Mouse (Mus musculus) heart, embryonic 11.5 days (tissue): Measurements from ENCODE around the gene Mrps23. TPM values are rescaled to one million over a fixed set of nuclear protein-coding genes. Genes with fewer than 3 reads are reported as not detected.

Source experiments
- ATAC-seq: fragments of 200-750 bp; cut with Nextera tagmentation; replicated peaks from 2 replicates; pipeline ENCODE4 v1.8.0; 2017; ENCODE audit warnings: moderate library complexity; ENCODE audit not compliant: insufficient number of reproducible peaks, low FRiP score, low TSS enrichment
- H3K27ac ChIP-seq: fragments of 300-500 bp; sonication (generic); 2 replicates; pipeline ENCODE4 v1.5.1; 2014; ENCODE audit warnings: mild to moderate bottlenecking, low read depth, low read length
- H3K27me3 ChIP-seq: fragments of 300-500 bp; sonication (generic); 2 replicates; pipeline ENCODE4 v1.6.1; 2014; ENCODE audit warnings: mild to moderate bottlenecking, low read length, mixed read lengths; ENCODE audit not compliant: control insufficient read depth, insufficient read depth
- H3K36me3 ChIP-seq: fragments of 300-500 bp; sonication (generic); 2 replicates; pipeline ENCODE4 v1.6.1; 2014; ENCODE audit warnings: mild to moderate bottlenecking, low read length, moderate library complexity, mixed read lengths; ENCODE audit not compliant: control insufficient read depth, insufficient read depth
- H3K4me1 ChIP-seq: fragments of 300-500 bp; sonication (generic); 2 replicates; pipeline ENCODE4 v1.6.1; 2014; ENCODE audit warnings: low read length; ENCODE audit not compliant: control insufficient read depth, insufficient read depth
- H3K4me2 ChIP-seq: fragments of 300-500 bp; sonication (generic); 2 replicates; pipeline ENCODE4 v1.6.1; 2014; ENCODE audit warnings: mild to moderate bottlenecking, moderate library complexity
- H3K4me3 ChIP-seq: fragments of 300-500 bp; sonication (generic); 2 replicates; pipeline ENCODE4 v1.5.1; 2014; ENCODE audit warnings: low read depth, low read length
- H3K9ac ChIP-seq: fragments of 300-500 bp; sonication (generic); 2 replicates; pipeline ENCODE4 v1.6.1; 2014; ENCODE audit warnings: mild to moderate bottlenecking, low read depth, low read length, moderate library complexity
- H3K9me3 ChIP-seq: fragments of 300-500 bp; sonication (generic); replicated peaks from 2 replicates; pipeline ENCODE4 v1.6.1; 2016; ENCODE audit warnings: low read length; ENCODE audit not compliant: control insufficient read depth
- WGBS: fragments of 180-500 bp; shearing (Covaris S2); extraction: QIAGEN DNeasy Blood & Tissue Kit; methylation state at CpG from one replicate; pipeline ENCODE4 v1.1.7; 2014; ENCODE audit not compliant: insufficient replicate concordance; 5-methylcytosine and 5-hydroxymethylcytosine counted together
- polyA plus RNA-seq: library from polyadenylated mRNA; unstranded; fragments of >200 nt; fragmentation: Nextera tagmentation; extraction: Ambion mirVana; gene quantifications from 2 replicates; pipeline ENCODE4 v1.2.1, GENCODE M21; 2014

The Mrps23 gene
- polyA plus RNA-seq, 1 experiment from 2014 or later: 87.3 TPM

GRCm38 (mm10) chr11:88207697-88208096 lies 3.5 kb downstream of the Mrps23 start:
- Histone ChIP-seq H3K36me3 (peaks cover 11% of the 10 kb centered on the region), H3K9me3 (no peaks in the 10 kb centered on the region)

GRCm38 (mm10) chr11:88211824-88212582 lies 7.8 kb downstream of the Mrps23 start:
- Histone ChIP-seq H3K9ac (no peak overlapping the region), H3K4me2 (no peak overlapping the region), H3K27ac (no peak overlapping the region), H3K9me3 (no peaks in the 10 kb centered on the region), H3K4me1 (peaks cover 16% of the 10 kb centered on the region), H3K27me3 (no peaks in the 10 kb centered on the region), H3K4me3 (no peak overlapping the region), H3K36me3 (peaks cover 11% of the 10 kb centered on the region)
- 79% methylated on average over 5 of the region's 5 CpGs for WGBS
- ATAC-seq: no peak

More at GRCm38 (mm10) chr11:88207697-88208096, 3.5 kb downstream of the Mrps23 start:
- Histone ChIP-seq H3K4me2 (no peak overlapping the region), H3K27me3 (no peaks in the 10 kb centered on the region), H3K27ac (no peak overlapping the region), H3K9ac (no peak overlapping the region), H3K4me3 (no peak overlapping the region), H3K4me1 (peaks cover 12% of the 10 kb centered on the region)
- no peak for ATAC-seq
- WGBS: 96% methylated on average over 2 of the region's 2 CpGs

GRCm38 (mm10) chr11:88213757-88214156 lies 9.6 kb downstream of the Mrps23 start:
- Histone ChIP-seq H3K27me3 (no peaks in the 10 kb centered on the region), H3K4me2 (no peak overlapping the region), H3K36me3 (peaks cover 11% of the 10 kb centered on the region), H3K27ac (no peak overlapping the region), H3K4me3 (no peak overlapping the region), H3K9me3 (no peaks in the 10 kb centered on the region), H3K4me1 (peaks cover 16% of the 10 kb centered on the region), H3K9ac (no peak overlapping the region)
- whole genome bisulfite sequencing: 55% methylated on average over 6 of the region's 6 CpGs
- ATAC-seq: no peak

- ATAC-seq: peak; percentile 46; the same call in 1 of the 2 replicates
- WGBS: 51% methylated on average over 21 of the region's 21 CpGs
- no peaks in the 10 kb centered on the region for H3K9me3 ChIP-seq
- no peak overlapping the region; the same call in 1 of the 2 replicates for H3K4me2 ChIP-seq
- H3K4me1 ChIP-seq: peaks cover 16% of the 10 kb centered on the region
- no peaks in the 10 kb centered on the region for H3K27me3 ChIP-seq
- H3K27ac ChIP-seq: peak overlapping the region; percentile 54
- peaks cover 11% of the 10 kb centered on the region for H3K36me3 ChIP-seq
- no peak overlapping the region for H3K4me3 ChIP-seq
- peak overlapping the region; percentile 43; the same call in 1 of the 2 replicates for H3K9ac ChIP-seq
Measured at GRCm38 (mm10) chr11:88214881-88215831, 11.0 kb downstream of the Mrps23 start.

- no peak overlapping the region for H3K4me3 ChIP-seq
- H3K27ac ChIP-seq: no peak overlapping the region
- H3K27me3 ChIP-seq: no peaks in the 10 kb centered on the region
- no peak for ATAC-seq
- 0 out of 2 replicates have a peak, but pooled peaks cover 2% of the 10 kb centered on the region for H3K36me3 ChIP-seq
- no peak overlapping the region for H3K9ac ChIP-seq
- 22% methylated on average over 10 of the region's 10 CpGs for WGBS
- peaks cover 16% of the 10 kb centered on the region for H3K4me1 ChIP-seq
- no peaks in the 10 kb centered on the region for H3K9me3 ChIP-seq
- H3K4me2 ChIP-seq: peak overlapping the region; percentile 48
Measured at GRCm38 (mm10) chr11:88216231-88216685, 12.1 kb downstream of the Mrps23 start.

DNA sequence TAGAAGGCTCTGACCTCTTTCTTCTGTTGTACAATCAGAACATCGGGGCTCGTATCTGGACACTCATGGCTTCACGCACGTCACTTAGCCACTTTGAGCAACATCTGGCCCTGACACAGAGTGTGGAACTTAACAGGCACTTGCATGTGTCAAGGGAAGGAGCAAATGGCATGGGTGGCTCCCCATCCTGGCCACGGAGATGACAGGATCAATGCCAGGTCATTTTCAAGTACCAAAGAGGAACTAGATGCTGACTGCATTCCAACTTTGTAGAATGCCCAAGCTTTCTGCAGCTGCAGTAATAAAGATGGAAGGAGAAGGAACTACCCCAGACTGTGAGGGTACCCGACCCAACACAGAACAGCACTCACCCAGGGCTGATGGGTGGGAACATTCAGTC lies 14.0 kb downstream of the Mrps23 start:
- peaks cover 16% of the 10 kb centered on the region for H3K4me1 ChIP-seq
- ATAC-seq: no peak
- no peak overlapping the region for H3K4me3 ChIP-seq
- H3K36me3 ChIP-seq: no peaks in the 10 kb centered on the region
- WGBS: 54% methylated on average over 6 of the region's 6 CpGs
- no peaks in the 10 kb centered on the region for H3K27me3 ChIP-seq
- H3K27ac ChIP-seq: no peak overlapping the region
- no peaks in the 10 kb centered on the region for H3K9me3 ChIP-seq
- no peak overlapping the region for H3K4me2 ChIP-seq
- no peak overlapping the region for H3K9ac ChIP-seq

DNA sequence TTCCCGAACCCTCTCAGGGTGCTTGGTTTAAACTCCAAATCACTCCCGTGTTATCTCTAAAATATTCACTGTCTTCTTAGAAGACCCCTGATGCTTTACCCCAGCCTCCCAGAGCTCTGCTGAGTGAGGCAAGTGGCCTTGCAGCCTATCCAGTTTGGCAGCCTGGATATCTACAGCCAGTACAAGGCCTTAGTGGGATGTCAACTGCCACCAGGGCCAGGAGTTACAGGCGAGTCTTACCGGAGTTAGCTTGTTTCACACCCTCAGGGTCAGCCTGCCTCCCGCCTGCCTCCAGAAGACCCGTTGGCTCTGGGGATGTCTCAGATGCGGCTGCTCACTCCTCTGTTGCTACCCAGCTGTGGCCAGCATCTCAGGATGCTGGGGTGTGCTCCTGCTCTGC lies 14.4 kb downstream of the Mrps23 start:
- H3K27ac ChIP-seq: no peak overlapping the region
- WGBS: 42% methylated on average over 7 of the region's 7 CpGs
- H3K27me3 ChIP-seq: no peaks in the 10 kb centered on the region
- H3K9me3 ChIP-seq: no peaks in the 10 kb centered on the region
- H3K4me2 ChIP-seq: no peak overlapping the region
- H3K4me1 ChIP-seq: peaks cover 16% of the 10 kb centered on the region
- H3K9ac ChIP-seq: no peak overlapping the region
- H3K4me3 ChIP-seq: no peak overlapping the region
- no peak for ATAC-seq
- no peaks in the 10 kb centered on the region for H3K36me3 ChIP-seq

- Histone ChIP-seq H3K36me3 (no peaks in the 10 kb centered on the region), H3K4me1 (no peaks in the 10 kb centered on the region), H3K4me3 (no peak overlapping the region), H3K27me3 (no peaks in the 10 kb centered on the region), H3K4me2 (no peak overlapping the region), H3K9ac (no peak overlapping the region), H3K27ac (no peak overlapping the region), H3K9me3 (no peaks in the 10 kb centered on the region)
- WGBS: 82% methylated on average over 15 of the region's 15 CpGs
- ATAC-seq: no peak
Measured at GRCm38 (mm10) chr11:88221929-88222475, 17.8 kb downstream of the Mrps23 start.
